Mouse (Mus musculus) heart, postnatal 36 days (tissue): ENCODE measurements at regions not wholly inside any gene's neighbourhood (a gene's known extent, or its start where the extent isn't known, plus 50 kb on each side); places are given as distances from the start of the nearest gene placed in this dataset.

Experiments used
- DNase-seq, 2 experiments: peaks; one replicate each; pipeline ENCODE4 v3.0.0; 2021 to 2022
- intact Hi-C: fragments of 180-260 bp; cut with DNase I; formaldehyde crosslinking; loops from one replicate; pipeline ENCODE4 v1.15.1; 2025

DNA sequence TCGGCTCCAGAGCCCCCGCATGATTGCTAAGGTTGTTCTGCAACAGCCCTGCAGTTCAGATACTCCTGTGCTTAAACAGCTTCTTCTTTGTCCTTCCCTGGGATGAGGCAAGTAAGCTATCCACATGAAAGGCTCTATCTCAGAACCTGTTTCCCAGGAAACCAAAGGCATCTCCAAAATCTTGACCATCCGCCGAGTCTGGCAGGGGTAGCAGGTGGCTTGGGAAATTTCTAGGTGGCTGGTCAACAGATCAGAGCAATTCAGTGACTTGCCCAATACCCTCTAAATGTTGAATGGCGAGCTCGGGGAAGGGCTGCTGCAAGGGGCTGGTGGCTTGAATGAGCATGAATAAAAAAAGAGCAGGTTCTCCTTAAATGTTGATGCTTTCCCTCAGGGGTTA, 229.7 kb upstream of the Mphosph6 start:
- no peak for DNase-seq
- intact Hi-C loops: no loop called here

- intact Hi-C loops: no loop called here
- DNase-seq: no peak
These were observed 226.5 kb upstream of the Mphosph6 start for GRCm38 (mm10) chr8:118028061-118028850.

GRCm38 (mm10) chr8:118023451-118023850, 221.7 kb upstream of the Mphosph6 start:
- intact Hi-C loops: no loop called here
- DNase-seq: no peak

DNA sequence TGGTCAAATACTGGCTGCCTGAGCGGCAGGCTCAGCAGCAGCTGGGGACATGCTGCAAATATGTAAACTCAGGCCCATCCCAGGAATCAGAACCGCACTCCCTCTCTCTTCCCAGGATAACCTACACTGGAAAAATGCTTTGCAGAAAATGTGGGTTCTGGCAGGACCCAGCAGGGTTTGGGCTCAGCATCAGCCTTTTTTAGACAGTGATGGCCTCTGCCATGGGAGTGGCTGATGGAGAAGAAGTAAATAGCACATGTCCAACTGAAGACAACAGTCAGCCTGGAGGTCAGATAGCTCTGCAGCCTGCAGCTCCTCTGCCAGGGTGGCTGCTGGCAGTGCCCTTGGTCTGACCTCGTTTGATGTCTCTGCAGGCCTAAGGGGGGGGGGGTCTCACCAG, 220.2 kb upstream of the Mphosph6 start:
- DNase-seq: no peak
- intact Hi-C loops: no loop called here

DNA sequence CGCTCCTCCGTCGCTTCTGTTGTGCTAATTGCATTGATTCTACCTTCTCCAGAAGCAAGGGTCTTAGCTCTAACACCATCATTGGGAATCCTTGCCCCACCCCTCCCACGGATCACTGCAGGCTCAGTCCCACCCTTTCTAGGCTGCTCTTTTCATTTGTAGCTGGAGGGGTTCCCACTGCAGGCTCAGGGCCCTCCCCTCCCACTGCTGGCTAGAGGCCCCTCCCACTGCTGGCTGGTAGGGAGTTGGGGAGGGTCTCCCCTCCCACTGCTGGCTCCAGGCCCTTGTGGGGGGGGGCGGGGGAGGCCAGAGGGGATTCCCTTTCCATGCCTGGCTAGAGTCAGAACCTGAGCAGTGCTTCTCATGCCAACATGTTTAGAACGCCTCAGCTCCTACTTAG, 215.5 kb upstream of the Mphosph6 start:
- intact Hi-C loops: no loop called here
- no peak for DNase-seq

DNA sequence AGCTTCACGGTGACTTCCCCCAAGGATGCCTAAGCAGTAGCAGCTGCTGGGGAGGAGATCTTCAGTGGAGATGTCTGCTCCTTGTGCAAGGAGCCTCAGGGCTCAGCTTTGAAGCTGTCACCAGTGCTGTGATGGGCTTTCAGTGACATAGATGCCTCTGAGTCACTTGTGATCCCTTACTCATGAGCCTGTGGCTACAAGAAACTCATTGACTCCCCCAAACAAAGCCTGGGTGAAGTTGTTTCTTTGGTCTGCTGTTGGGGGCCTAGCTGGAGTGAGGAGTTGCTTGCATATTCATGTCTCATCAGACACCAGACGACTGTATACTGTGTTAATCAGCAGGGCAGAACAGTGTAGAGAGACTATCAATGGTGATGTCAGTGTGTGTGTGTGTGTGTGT, 203.4 kb upstream of the Mphosph6 start:
- DNase-seq: no peak
- intact Hi-C loops: no loop called here

GRCm38 (mm10) chr8:118004391-118004851, 202.7 kb upstream of the Mphosph6 start:
- no peak for DNase-seq
- intact Hi-C loops: no loop called here

GRCm38 (mm10) chr8:118001138-118001537, 199.4 kb upstream of the Mphosph6 start:
- intact Hi-C loops: no loop called here
- no peak for DNase-seq

DNA sequence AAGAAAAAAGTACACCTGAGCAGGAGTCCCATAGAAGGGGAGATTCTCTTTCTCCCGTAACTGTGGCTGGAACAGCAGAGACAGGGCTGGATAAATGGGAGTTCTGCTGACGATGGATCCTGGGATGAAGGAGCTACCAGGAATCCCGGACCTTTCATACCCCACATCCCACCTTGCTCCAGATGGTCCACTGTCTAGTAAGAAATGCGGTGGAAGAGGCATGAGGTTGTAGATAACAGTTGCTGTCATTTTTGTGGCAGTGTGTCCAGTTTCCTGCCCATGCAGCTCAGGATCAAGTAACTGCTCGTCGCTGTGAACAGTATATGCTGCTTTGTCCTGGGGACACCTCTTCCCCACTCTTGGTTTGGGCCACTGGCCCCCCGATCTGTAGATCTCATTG, 190.1 kb upstream of the Mphosph6 start:
- no peak for DNase-seq
- intact Hi-C loops: no loop called here

- no peak for DNase-seq
- intact Hi-C loops: no loop called here
These were observed 187.0 kb upstream of the Mphosph6 start for GRCm38 (mm10) chr8:117988781-117989180.

GRCm38 (mm10) chr8:117968306-117968705, 166.6 kb upstream of the Mphosph6 start:
- DNase-seq: no peak
- intact Hi-C loops: no loop called here

GRCm38 (mm10) chr8:117966556-117966955, 164.8 kb upstream of the Mphosph6 start:
- intact Hi-C loops: no loop called here
- DNase-seq: no peak

DNA sequence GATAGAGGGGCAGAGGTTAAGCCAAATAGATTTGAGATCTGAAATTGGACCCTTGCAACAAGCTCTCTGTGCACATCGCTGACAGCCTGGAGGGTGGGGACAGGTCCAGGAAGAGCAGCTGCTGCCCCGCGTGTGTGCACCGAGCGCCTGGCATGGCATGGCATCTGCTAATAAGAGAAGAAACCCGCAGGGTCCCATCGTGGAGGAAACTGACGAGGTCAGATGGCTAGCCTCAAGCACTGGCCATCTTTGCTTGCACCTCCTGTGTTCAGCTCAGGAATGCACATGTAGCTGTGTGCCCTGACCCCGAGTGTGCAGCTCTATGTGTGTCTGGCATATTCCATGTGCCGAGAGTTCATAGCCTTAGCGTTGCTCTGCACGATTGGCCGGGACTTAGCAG, 161.7 kb upstream of the Mphosph6 start:
- no peak for DNase-seq
- intact Hi-C loops: no loop called here

- intact Hi-C loops: no loop called here
- DNase-seq: no peak
These were observed 160.9 kb upstream of the Mphosph6 start for GRCm38 (mm10) chr8:117962666-117963065.

DNA sequence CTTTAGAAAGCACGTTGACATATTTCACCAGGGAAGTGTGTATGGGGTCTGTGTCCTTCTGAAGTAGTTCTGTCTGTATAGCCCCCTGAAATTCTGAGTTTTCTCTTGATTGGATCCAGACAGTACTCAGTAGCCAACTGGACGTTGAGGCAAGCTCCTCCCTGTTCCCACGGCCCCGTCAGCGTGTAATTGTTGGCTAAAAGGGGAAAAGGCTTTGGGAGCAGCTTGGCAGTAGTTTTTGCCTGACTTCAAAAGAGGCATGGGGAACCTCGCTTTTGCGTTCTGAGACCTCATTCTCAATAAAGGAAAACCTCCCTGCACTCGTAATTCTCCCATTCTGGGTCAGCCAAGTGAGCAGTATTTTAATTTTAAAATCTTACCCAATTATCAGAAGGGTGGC, 157.8 kb upstream of the Mphosph6 start:
- intact Hi-C loops: no loop called here
- DNase-seq: no peak

GRCm38 (mm10) chr8:117958914-117959313, 157.2 kb upstream of the Mphosph6 start:
- intact Hi-C loops: no loop called here
- no peak for DNase-seq

GRCm38 (mm10) chr8:117951656-117952055, 149.9 kb upstream of the Mphosph6 start:
- no peak for DNase-seq
- intact Hi-C loops: no loop called here

- intact Hi-C loops: no loop called here
These were observed 144.8 kb upstream of the Mphosph6 start for GRCm38 (mm10) chr8:117946540-117946939.

DNA sequence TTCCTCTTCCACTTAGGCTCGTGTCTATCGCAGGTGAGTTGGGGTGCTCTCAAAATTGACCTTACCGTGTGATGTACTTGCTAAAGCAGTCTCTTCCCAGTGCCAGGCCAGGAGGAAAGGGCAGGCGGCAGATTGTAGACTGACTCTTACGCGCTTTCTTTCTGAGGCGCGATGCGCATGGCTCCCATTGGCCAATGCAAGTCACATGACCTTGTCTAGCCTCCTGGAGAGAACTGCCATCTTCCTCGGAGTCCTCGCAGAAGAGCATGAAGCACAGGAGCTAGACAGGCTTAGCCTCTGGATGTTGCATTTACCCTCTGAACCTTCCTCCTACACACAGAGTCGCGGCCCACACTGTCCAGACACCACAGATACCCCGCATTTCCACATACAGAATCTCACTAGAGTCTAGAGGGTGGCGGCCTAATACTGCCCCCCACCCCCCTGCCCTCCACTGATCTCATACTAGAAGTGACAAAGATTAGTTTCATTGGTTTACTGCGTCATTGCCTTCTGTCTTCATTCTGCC, 132.9 kb upstream of the Mphosph6 start:
- DNase-seq: peak; percentile 1 to 10
- intact Hi-C loops: loop anchor here (5.0 to 10.0 kb wide), 3 partner anchors 343 to 1040 kb away; no protein-coding TSS in a partner anchor

More at GRCm38 (mm10) chr8:117946540-117946939, 144.8 kb upstream of the Mphosph6 start:
- no peak for DNase-seq

GRCm38 (mm10) chr8:117930687-117931086, 128.9 kb upstream of the Mphosph6 start:
- no peak for DNase-seq
- intact Hi-C loops: loop anchor here (1.0 to 10.0 kb wide), 4 partner anchors 306 to 1134 kb away; no protein-coding TSS in a partner anchor

DNA sequence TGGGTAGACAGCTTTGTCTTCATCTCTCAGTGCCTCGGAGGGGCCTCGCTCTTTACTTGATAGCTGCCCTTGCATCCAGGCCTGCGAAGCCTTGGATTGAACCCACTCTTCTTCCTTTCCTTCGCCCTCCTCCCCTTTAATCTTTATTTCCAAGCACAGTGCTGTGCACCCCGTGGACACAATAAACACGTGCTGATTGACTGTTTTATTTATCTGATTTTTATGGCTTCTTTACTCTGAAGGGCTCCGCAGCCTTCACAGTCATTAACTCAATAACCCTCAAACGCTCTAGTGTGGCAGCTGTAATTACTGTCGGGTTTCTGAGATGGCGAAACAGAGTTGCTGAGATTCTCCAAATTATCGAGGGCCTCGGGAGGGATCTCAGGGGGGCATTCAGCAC, 127.9 kb upstream of the Mphosph6 start:
- no peak for DNase-seq
- intact Hi-C loops: loop anchor here (2.0 to 10.0 kb wide), 3 partner anchors 307 to 1045 kb away; no protein-coding TSS in a partner anchor

DNA sequence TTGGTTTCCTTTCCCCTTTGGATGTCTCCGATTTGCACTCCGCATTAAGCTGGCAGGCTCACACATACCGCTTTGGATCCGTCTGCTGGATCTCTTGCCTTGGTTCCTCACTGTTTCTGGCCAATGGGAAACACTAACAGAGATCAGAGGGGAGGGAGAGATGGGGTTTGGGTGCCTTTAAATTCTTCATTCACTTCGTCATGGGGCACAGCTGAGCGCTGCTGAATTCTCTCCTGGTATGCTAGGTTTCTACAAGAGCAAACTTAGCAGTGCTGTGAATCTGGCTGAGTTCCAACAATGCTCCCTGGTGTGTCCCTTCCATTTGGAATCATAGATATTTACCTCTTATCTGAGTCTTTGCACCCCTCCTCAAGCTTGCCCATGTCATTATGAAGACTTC, 121.6 kb upstream of the Mphosph6 start:
- no peak for DNase-seq
- intact Hi-C loops: no loop called here
